Mouse (Mus musculus) midbrain, embryonic 13.5 days (tissue): ENCODE measurements around the gene March6. TPM values are rescaled to one million over a fixed set of nuclear protein-coding genes. Genes with fewer than 3 reads are reported as not detected.

Source experiments
- ATAC-seq: fragments of 200-750 bp; cut with Nextera tagmentation; 2 replicates; pipeline ENCODE4 v1.8.0; 2017; ENCODE audit warnings: mild to moderate bottlenecking, moderate TSS enrichment, moderate library complexity
- H3K27ac ChIP-seq: fragments of 300-500 bp; sonication (generic); 2 replicates; pipeline ENCODE4 v1.5.1; 2015; ENCODE audit warnings: inconsistent platforms, mild to moderate bottlenecking, moderate library complexity
- H3K27me3 ChIP-seq: fragments of 300-500 bp; sonication (generic); 2 replicates; pipeline ENCODE4 v1.6.1; 2015; ENCODE audit warnings: mild to moderate bottlenecking, inconsistent platforms
- H3K36me3 ChIP-seq: fragments of 300-500 bp; sonication (generic); 2 replicates; pipeline ENCODE4 v1.6.1; 2015; ENCODE audit warnings: mild to moderate bottlenecking, inconsistent platforms
- H3K4me1 ChIP-seq: fragments of 300-500 bp; sonication (generic); replicated peaks from 2 replicates; pipeline ENCODE4 v1.6.1; 2015; ENCODE audit warnings: inconsistent platforms
- H3K4me2 ChIP-seq: fragments of 300-500 bp; sonication (generic); replicated peaks from 2 replicates; pipeline ENCODE4 v1.6.1; 2015; ENCODE audit warnings: moderate library complexity, mild to moderate bottlenecking, inconsistent platforms
- H3K4me3 ChIP-seq: fragments of 300-500 bp; sonication (generic); replicated peaks from 2 replicates; pipeline ENCODE4 v1.5.1; 2015; ENCODE audit warnings: mild to moderate bottlenecking, inconsistent platforms
- H3K9ac ChIP-seq: fragments of 300-500 bp; sonication (generic); replicated peaks from 2 replicates; pipeline ENCODE4 v1.6.1; 2015; ENCODE audit warnings: mild to moderate bottlenecking, inconsistent platforms
- H3K9me3 ChIP-seq: fragments of 300-500 bp; sonication (generic); 2 replicates; pipeline ENCODE4 v1.6.1; 2016; ENCODE audit warnings: mild to moderate bottlenecking, inconsistent platforms
- WGBS: fragments of 180-500 bp; shearing (Covaris S2); methylation state at CpG from one replicate; pipeline ENCODE4 v1.1.7; 2015; 5-methylcytosine and 5-hydroxymethylcytosine counted together
- polyA plus RNA-seq: library from polyadenylated mRNA; unstranded; fragments of >200 nt; fragmentation: Nextera tagmentation; extraction: Ambion mirVana; gene quantifications from 2 replicates; pipeline ENCODE4 v1.2.1, GENCODE M21; 2015

March6 gene
- polyA plus RNA-seq, 1 experiment from 2014 or later, result 75.0 TPM

DNA sequence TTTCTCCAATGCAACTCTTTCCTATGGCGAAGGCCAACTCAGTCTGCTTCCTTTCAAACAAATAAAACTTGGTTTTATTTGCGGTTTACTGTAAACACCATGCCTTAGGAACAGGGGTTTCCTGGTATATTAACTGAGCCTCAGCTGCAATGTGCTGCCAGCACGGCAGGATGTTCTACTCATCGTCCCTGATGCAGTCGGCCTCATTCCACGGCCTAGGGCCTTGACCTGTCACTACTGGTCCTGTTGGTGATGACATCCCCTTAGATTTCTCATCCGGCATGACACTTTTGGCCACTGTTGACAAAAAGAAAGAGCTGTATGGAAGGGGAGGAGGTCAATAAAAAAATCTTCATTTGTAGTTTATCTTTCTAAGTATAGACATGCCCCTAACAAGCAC, 72.8 kb downstream of the March6 start:
- Histone ChIP-seq H3K4me2 (no peak overlapping the region), H3K27ac (no peak overlapping the region), H3K36me3 (peaks cover 51% of the 10 kb centered on the region), H3K9me3 (no peaks in the 10 kb centered on the region), H3K9ac (no peak overlapping the region), H3K4me1 (0 out of 2 replicates have a peak, but pooled peaks cover 3% of the 10 kb centered on the region), H3K4me3 (no peak overlapping the region), H3K27me3 (no peaks in the 10 kb centered on the region)
- no peak for ATAC-seq
- WGBS, result 93% methylated on average over 7 of the region's 7 CpGs

GRCm38 (mm10) chr15:31456381-31456780, 74.5 kb downstream of the March6 start:
- Histone ChIP-seq H3K27ac (no peak overlapping the region), H3K36me3 (peaks cover 34% of the 10 kb centered on the region), H3K9ac (no peak overlapping the region), H3K27me3 (0 out of 2 replicates have a peak, but pooled peaks cover 4% of the 10 kb centered on the region), H3K9me3 (no peaks in the 10 kb centered on the region), H3K4me3 (no peak overlapping the region), H3K4me1 (peaks cover 10% of the 10 kb centered on the region; the same call in 1 of the 2 replicates), H3K4me2 (no peak overlapping the region)
- ATAC-seq, result no peak
- 95% methylated on average over 5 of the region's 5 CpGs for WGBS

- no peak overlapping the region for H3K27ac ChIP-seq
- H3K4me2 ChIP-seq, result no peak overlapping the region
- 83% methylated on average over 7 of the region's 7 CpGs for WGBS
- no peak overlapping the region for H3K4me3 ChIP-seq
- no peak for ATAC-seq
- no peak overlapping the region for H3K9ac ChIP-seq
- H3K4me1 ChIP-seq, result peaks cover 10% of the 10 kb centered on the region; the same call in 1 of the 2 replicates
- no peaks in the 10 kb centered on the region for H3K9me3 ChIP-seq
- peaks cover 19% of the 10 kb centered on the region for H3K36me3 ChIP-seq
- 0 out of 2 replicates have a peak, but pooled peaks cover 4% of the 10 kb centered on the region for H3K27me3 ChIP-seq
These were observed 76.0 kb downstream of the March6 start for GRCm38 (mm10) chr15:31454861-31455295.

GRCm38 (mm10) chr15:31454096-31454860, 76.6 kb downstream of the March6 start:
- Histone ChIP-seq H3K27ac (peak overlapping the region; percentile 69), H3K9ac (peak overlapping the region; percentile 76; the same call in 1 of the 2 replicates)

GRCm38 (mm10) chr15:31453098-31453916, 77.5 kb downstream of the March6 start, which contains the start of gene Ropn1l:
Gene Ropn1l, minus strand, starts transcription at chr15:31453737.
- peak; percentile 95 for ATAC-seq
- Histone ChIP-seq H3K4me2 (peak within 1 kb of the TSS; percentile 75), H3K27me3 (0 out of 2 replicates have a peak, but pooled peaks cover 4% of the 10 kb centered on the region), H3K36me3 (peaks cover 4% of the 10 kb centered on the region), H3K4me3 (peak within 1 kb of the TSS; percentile 67), H3K4me1 (peaks cover 10% of the 10 kb centered on the region; the same call in 1 of the 2 replicates), H3K27ac (peak within 1 kb of the TSS; percentile 69), H3K9me3 (no peaks in the 10 kb centered on the region), H3K9ac (peak within 1 kb of the TSS; percentile 76)
- under 1% methylated on average over 57 of the region's 57 CpGs for WGBS

More at GRCm38 (mm10) chr15:31454096-31454860, 76.6 kb downstream of the March6 start:
- ATAC-seq, result no peak
- 56% methylated on average over 10 of the region's 10 CpGs for WGBS
- Histone ChIP-seq H3K4me1 (peaks cover 10% of the 10 kb centered on the region; the same call in 1 of the 2 replicates), H3K4me3 (peak overlapping the region; percentile 67), H3K9me3 (no peaks in the 10 kb centered on the region), H3K4me2 (peak overlapping the region; percentile 75), H3K36me3 (peaks cover 13% of the 10 kb centered on the region), H3K27me3 (0 out of 2 replicates have a peak, but pooled peaks cover 4% of the 10 kb centered on the region)

DNA sequence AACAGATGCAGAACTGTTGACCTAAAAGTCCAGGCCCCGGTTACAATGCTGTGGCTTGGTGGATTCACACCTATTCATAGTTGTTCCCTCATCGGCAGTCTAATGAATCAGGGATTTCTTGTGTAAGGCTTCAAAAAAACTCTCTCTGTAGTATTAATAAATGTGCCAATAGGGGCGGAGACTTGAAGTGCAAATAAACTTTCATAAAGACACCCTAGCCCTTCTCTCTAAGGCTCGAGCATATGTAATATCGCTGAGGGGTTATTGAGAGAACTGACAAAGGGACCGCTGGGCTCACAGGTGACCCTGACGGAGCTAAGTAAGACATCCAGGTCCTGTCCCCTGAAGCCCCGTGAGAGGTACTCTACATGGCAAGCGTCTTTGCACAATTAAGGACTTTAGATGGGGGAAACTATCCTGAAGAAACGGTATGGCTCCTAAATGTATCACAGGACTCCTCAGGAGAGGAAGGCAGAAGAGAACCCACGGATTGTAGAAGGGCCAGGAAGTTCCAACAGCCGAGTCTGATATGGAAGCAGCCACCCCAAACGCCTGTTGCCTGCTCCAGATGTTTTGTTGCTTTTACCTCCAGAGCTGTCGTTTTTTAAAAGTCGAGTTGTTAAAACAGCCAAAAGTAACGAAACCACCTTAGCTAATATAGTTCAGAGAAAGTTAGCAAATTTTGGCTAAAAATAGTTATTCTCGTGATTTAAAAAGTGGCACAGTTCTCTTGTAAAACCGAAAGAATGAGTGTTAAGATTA, 78.3 kb downstream of the March6 start:
- no peaks in the 10 kb centered on the region for H3K9me3 ChIP-seq
- H3K9ac ChIP-seq, result no peak overlapping the region
- H3K4me1 ChIP-seq, result peaks cover 10% of the 10 kb centered on the region; the same call in 1 of the 2 replicates
- peak overlapping the region; percentile 67 for H3K4me3 ChIP-seq
- 0 out of 2 replicates have a peak, but pooled peaks cover 4% of the 10 kb centered on the region for H3K27me3 ChIP-seq
- ATAC-seq, result no peak
- WGBS, result 58% methylated on average over 18 of the region's 18 CpGs
- peak overlapping the region; percentile 75 for H3K4me2 ChIP-seq
- H3K36me3 ChIP-seq, result no peaks in the 10 kb centered on the region
- no peak overlapping the region for H3K27ac ChIP-seq

DNA sequence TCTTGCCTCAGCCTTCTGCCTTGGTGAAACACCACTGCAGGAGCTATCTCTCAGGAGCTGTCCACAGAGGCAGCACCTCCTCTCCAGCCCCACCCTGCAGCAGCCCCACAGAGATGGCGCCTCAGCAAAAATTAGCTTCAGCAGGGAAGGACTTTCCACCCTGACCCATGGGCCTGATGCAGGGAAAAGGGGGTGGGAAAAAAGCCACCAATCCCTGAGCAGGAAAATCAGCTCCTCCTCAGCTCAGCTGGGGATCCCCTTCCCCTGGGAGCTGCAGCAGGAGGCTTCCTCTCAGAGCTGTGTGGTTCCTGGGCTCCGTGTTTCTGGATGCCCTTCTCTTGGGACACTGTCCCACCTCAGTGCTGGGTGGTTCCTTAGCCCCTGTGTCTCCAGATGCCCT, 81.1 kb downstream of the March6 start:
- H3K4me1 ChIP-seq, result peaks cover 10% of the 10 kb centered on the region; the same call in 1 of the 2 replicates
- no peak overlapping the region for H3K4me3 ChIP-seq
- no peak overlapping the region for H3K9ac ChIP-seq
- H3K36me3 ChIP-seq, result no peaks in the 10 kb centered on the region
- no peaks in the 10 kb centered on the region for H3K9me3 ChIP-seq
- WGBS, result 16% methylated on average over 2 of the region's 2 CpGs
- H3K27ac ChIP-seq, result no peak overlapping the region
- 0 out of 2 replicates have a peak, but pooled peaks cover 4% of the 10 kb centered on the region for H3K27me3 ChIP-seq
- ATAC-seq, result no peak
- no peak overlapping the region for H3K4me2 ChIP-seq

- H3K4me2 ChIP-seq, result no peak overlapping the region
- no peaks in the 10 kb centered on the region for H3K9me3 ChIP-seq
- H3K9ac ChIP-seq, result no peak overlapping the region
- H3K4me3 ChIP-seq, result no peak overlapping the region
- no peaks in the 10 kb centered on the region for H3K4me1 ChIP-seq
- H3K27me3 ChIP-seq, result no peaks in the 10 kb centered on the region
- WGBS, result 48% methylated on average over 7 of the region's 7 CpGs
- no peaks in the 10 kb centered on the region for H3K36me3 ChIP-seq
- no peak overlapping the region for H3K27ac ChIP-seq
- ATAC-seq, result peak; percentile 65
These were observed 83.7 kb downstream of the March6 start for GRCm38 (mm10) chr15:31447121-31447520.

DNA sequence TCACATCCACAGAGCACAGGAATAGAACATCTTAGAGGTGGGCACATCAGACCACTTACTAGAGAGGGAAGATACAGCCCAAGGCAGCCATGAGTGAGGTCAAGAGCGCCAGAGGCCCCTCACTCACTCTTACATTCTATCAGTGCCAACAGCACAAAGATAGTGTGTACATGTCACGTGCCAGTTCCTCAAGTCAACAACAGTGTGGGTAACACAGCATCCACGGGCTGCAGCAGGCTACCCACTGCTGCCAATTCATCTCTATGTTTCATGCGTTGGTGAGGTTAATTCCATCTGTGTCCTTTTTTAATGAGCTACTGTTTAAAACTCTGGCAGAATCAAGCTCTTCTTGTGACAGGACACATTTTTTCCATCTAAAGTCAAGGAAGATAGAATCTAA, 88.2 kb downstream of the March6 start:
- no peak overlapping the region for H3K27ac ChIP-seq
- no peak overlapping the region for H3K9ac ChIP-seq
- no peak for ATAC-seq
- WGBS, result 93% methylated on average over 4 of the region's 4 CpGs
- H3K4me1 ChIP-seq, result no peaks in the 10 kb centered on the region
- no peaks in the 10 kb centered on the region for H3K9me3 ChIP-seq
- H3K4me2 ChIP-seq, result no peak overlapping the region
- no peaks in the 10 kb centered on the region for H3K36me3 ChIP-seq
- no peak overlapping the region for H3K4me3 ChIP-seq
- no peaks in the 10 kb centered on the region for H3K27me3 ChIP-seq

DNA sequence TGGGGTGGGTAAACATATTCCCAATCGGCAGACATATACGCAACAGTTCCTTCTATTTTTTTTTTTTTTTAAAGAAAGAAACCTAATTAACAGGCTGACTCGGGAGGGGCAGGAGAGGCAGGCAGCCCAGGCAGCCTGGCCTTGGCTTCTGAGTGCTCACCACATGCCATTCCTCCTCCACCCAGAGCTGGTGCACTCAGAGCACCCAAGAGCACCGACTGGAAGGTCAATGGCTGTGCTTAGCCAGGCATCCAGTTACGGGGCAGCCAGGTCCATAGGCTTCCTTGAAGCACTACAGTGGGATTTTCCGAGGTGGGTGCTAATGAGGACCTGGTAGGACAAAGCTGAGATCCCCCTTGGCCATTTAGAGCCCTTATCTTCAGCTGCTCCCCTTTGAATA, 88.9 kb downstream of the March6 start:
- Histone ChIP-seq H3K4me1 (no peaks in the 10 kb centered on the region), H3K27me3 (no peaks in the 10 kb centered on the region), H3K36me3 (no peaks in the 10 kb centered on the region), H3K4me3 (no peak overlapping the region), H3K9ac (no peak overlapping the region), H3K9me3 (no peaks in the 10 kb centered on the region), H3K27ac (no peak overlapping the region), H3K4me2 (no peak overlapping the region)
- no peak for ATAC-seq
- WGBS, result 83% methylated on average over 6 of the region's 6 CpGs

- H3K4me3 ChIP-seq, result no peak overlapping the region
These were observed 94.0 kb downstream of the March6 start for GRCm38 (mm10) chr15:31436811-31437210.

More at GRCm38 (mm10) chr15:31436811-31437210, 94.0 kb downstream of the March6 start:
- H3K9ac ChIP-seq, result no peak overlapping the region
- no peaks in the 10 kb centered on the region for H3K36me3 ChIP-seq
- no peak overlapping the region for H3K4me2 ChIP-seq
- H3K27me3 ChIP-seq, result no peaks in the 10 kb centered on the region
- ATAC-seq, result no peak
- H3K4me1 ChIP-seq, result no peaks in the 10 kb centered on the region
- H3K9me3 ChIP-seq, result no peaks in the 10 kb centered on the region
- WGBS, result 77% methylated on average over 2 of the region's 2 CpGs
- H3K27ac ChIP-seq, result no peak overlapping the region
